Mouse (Mus musculus) frontal cortex, adult (tissue): Measurements from ENCODE around the gene Zmynd11.

Experiments
- ATAC-seq: cut with Nextera tagmentation; 2 replicates; pipeline ENCODE4 v1.9.2; 2017; ENCODE audit warnings: mild to moderate bottlenecking, moderate library complexity, mixed read lengths; ENCODE audit not compliant: low TSS enrichment

The Zmynd11 gene

GRCm38 (mm10) chr13:9713462-9714134 lies 51.5 kb downstream of the Zmynd11 start:
- no peak for ATAC-seq

DNA sequence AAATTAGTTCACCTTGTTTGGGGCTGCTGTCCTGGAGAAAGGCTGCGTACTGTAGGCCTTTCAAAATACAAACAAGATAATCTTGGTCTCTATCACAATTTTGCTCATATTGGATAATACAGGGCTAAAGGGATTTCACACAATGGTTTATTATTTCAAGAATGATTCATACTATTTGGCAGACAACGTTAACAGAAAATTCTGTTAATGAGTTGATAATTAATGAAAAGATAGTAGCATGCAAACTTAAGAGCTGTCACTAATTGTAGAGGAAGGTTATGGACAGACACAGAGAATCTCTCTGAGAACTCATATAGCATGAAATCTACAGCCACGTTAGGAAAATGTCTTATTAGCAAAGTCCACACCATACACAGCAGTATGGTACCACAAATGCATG lies 52.2 kb downstream of the Zmynd11 start:
- ATAC-seq: no peak

DNA sequence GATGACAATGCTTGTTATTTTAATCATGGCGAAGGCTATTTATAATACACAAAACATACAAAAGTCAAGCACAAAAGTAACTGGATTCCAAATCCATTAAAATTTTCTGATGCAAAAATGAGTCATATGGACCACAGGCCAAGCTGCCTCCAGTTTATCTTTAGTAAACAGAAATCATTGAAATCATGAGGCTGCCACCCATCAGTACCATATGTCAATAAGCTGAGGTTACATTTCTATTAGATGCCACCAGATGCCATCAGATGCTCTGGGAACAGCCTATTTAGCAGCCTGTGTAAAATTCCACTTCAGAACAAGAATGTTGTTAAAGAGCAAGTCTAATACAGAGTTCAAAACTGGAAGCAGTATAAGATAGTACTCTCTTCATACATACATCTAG lies 52.7 kb downstream of the Zmynd11 start:
- no peak for ATAC-seq

GRCm38 (mm10) chr13:9708433-9709240 lies 56.5 kb downstream of the Zmynd11 start:
- peak; percentile 73; the same call in 1 of the 2 replicates for ATAC-seq

DNA sequence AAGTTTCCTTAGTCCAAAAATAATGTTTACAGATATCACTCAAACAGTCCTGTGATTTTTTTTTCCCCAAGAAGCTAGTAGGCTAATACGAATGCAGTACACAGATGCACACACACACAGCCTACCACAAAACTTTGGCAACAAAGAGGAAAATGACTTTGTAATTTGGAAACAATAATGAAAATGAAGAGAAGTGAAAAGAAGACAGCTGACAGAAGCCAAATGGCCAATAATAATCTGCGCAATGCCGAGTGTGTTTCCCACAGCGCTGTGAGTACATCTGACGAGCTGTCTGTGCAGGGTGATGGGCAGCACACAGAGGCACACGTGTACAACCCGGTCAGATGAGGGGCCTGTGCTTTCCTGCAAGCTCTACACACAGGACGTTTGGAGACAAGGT lies 58.4 kb downstream of the Zmynd11 start:
- ATAC-seq: no peak

- peak; percentile 65; the same call in 1 of the 2 replicates for ATAC-seq
Measured at GRCm38 (mm10) chr13:9702615-9703235, 62.4 kb downstream of the Zmynd11 start.

GRCm38 (mm10) chr13:9697340-9697739 lies 67.8 kb downstream of the Zmynd11 start:
- ATAC-seq: no peak

DNA sequence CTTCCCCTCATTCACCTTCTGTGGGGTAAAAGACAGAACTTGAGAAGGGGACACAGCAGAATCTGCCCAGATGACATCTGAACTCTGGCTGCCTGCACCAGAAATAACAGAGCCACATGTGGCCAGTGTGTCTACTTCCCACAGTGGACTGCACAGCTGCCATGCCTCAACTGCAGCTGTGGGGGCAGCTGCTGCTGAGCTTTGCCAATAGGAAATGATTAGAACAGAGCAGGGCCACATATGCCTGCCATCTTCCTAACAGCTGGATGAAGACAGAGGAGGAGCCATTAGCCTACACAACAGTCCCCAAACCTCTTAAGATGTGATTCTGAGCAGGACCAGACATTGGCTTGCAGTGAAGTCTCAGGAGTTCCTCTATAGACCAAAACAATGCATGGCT lies 69.3 kb downstream of the Zmynd11 start:
- ATAC-seq: no peak

DNA sequence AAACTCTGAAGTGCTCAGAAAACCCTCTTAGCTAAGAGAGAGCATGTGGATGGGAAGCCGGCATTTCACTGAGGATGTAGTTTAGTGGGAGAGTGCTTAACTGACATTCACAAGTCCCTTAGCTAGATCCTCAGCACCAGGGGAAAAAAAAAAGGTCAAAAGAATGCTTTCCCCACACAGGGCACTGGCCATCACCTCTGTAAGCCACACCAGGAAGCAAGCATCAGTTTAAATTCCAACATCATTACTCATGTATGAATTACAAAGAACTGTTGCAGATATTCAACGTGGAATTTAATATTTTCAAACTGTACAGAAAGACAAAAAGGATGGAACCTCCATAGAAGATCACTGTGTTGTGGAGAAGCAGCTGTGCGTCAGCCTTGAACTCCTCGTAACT lies 69.7 kb downstream of the Zmynd11 start:
- no peak for ATAC-seq

DNA sequence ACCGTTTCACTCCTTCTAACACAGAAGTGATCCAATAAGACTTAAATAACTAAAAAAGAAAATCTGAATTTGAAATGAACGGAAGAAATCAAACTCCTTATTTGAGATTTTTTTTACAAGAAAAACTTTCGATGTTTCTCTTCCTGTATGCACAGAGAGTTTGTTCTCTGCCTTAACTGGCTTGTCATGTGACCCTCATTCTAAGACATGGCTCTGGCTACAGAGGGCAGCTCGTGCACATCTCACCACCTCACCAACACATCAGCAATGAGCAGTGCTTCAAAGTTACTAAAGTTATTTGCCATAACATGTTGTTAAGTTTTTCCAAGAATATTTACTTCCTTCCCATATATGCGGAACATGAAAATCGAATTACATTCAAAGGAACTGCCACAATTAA lies 70.5 kb downstream of the Zmynd11 start:
- ATAC-seq: no peak

DNA sequence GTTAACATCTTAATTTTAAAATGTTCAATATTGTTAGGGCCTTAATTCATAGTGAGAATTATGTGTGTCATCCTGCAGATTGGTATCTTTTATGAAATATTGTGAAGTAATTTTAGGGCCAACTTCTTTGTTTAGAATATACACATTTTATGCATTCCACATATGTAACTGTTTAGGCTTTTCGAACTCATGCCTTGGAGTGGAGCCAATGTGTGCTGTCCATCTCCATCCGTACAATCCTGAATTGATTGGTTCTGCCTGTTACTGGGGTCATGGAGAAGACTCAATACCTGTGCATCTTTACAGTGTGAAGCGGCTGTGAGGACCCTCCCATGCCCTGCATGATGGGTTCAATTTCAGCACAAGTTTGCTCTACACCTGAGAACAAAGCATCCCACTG lies 72.3 kb downstream of the Zmynd11 start:
- ATAC-seq: no peak

- ATAC-seq: no peak
Measured at GRCm38 (mm10) chr13:9689366-9689765, 75.8 kb downstream of the Zmynd11 start.

DNA sequence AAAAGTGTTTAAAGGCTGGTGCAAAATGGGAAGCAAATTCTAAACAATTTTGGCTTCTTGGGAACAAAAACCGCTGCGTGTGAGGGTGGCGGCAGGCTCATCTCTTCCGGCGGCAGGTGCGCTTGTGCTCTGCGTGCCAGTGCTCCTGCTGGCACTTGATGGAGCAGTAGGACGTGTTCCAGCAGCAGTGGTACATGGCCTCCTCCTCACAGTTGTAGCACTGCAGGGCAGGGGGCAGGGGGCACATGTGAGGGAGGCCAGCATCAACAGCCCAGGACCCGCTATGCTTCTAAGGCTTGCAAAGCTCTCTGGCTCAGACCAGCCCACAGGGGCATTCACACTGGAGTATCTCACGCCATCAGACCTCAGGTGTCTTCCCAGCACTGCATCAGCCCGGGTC lies 78.4 kb downstream of the Zmynd11 start:
- ATAC-seq: 0 out of 2 replicates have a peak, but pooled peaks have one; percentile 11

DNA sequence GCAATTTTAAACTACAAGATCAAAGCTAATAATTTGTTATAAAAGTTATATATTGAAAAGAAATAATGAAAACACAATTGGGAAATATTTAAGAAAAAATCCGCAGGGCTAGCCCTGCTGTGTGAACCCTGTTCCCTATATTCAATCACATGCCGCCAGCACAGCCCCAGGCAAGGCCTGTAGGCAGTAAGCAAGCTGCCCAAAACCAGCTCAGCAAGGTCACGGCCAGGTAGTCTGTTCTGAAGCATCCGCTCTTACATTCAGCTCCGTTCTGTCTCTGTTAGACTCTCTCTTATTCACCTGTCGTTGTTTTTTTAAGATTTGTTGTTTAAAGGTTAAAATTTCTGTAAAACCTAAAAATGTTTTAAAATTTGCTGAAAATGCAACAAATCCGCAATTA lies 78.9 kb downstream of the Zmynd11 start:
- ATAC-seq: no peak

DNA sequence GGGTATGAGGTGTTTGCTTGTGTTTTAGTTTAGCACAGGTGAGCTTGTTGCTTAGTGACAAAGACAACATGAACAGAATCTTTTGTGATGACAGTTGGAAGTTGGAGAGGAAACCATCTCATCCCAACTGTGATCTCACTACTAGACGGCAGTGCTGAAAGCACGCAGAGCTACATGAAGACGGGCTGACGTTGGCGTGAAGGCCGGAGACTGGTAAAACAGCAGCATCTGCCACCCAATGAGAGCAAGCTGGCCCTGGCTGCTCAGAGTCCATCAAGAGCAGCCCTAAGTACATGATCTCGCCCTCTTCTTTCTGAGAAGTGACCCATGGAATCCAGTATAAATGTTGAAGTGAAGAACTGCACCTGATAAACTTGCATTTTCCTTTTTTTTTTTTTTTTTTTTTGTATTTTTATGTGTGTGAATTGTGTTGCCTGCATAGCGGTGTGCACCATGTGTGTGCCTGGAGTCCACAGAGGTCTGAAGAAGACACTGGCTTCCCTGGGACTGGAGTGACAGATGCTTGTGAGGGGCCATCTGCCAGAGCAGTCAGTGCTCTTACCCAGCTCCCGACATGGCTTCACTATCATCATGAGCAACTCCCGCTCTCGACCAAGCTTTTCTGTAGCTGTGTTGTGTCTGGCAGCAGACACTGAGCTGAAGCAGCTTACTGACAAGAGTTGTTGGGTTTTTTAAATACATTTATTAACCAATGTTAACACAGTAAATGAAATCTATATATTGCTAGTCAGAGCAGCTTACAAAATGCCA lies 80.8 kb downstream of the Zmynd11 start:
- no peak for ATAC-seq

DNA sequence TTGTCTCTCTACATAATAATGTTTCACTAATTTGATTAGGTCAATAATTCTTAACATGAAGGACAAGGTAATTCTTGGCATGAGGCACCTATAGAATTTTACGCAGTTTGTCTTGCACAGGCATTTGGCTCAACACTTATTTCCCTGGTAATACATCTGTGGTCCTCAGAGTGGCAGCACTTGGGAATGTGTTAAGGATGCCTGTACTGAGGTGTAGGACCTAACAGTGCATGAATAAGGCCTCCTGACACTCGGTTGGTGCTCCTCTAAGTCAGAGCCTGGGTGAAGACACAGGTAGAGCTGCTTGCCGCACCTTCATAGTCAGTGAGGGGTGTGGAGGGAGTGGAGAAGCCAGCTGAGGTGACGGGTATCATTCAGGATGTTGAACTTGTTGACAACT lies 81.8 kb downstream of the Zmynd11 start:
- peak; percentile 56 for ATAC-seq

GRCm38 (mm10) chr13:9681492-9681891 lies 83.6 kb downstream of the Zmynd11 start:
- ATAC-seq: no peak

- ATAC-seq: no peak
Measured at GRCm38 (mm10) chr13:9674126-9674525, 91.0 kb downstream of the Zmynd11 start.

DNA sequence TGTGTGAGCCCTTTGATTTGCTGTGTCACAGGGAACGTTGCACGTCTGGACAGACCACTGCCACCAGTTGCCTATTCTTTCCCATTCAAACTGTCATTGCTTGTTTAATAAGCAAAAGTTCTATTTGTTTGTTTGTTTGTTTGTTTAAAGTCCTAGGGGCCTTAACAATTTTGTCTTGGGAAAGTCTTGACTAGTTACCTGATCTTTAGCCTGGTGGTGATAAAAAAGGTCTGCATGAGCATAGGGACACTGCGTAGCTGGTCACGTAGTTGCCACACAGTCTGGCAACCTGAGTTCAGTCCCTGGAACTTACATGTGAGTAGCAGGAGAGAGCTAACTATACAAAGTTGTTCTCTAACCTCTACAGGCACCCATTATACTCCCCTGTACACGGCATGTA lies 95.9 kb downstream of the Zmynd11 start:
- no peak for ATAC-seq

GRCm38 (mm10) chr13:9667954-9668496 lies 97.1 kb downstream of the Zmynd11 start:
- no peak for ATAC-seq

DNA sequence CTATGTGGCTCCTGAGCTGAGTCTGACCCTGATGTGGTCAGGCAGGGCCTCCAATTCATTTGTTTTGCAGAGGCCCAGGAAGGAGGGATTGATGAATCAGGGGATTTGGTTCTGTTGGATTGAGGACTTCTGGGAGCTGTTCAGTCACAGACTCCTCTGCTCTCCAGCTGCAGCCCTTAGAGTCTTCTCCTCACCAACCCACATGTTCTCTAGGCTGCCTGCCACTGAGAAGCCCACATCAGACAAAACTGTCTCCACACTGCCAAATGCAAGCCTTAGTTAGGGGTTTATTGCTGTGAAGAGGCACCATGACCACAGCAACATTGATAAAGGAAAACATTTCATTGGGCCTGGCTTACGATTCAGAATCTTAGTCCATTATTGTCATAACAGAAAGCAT lies 101.5 kb downstream of the Zmynd11 start:
- ATAC-seq: peak; percentile 86

GRCm38 (mm10) chr13:9660711-9661110 lies 104.4 kb downstream of the Zmynd11 start:
- ATAC-seq: no peak
